Mouse (Mus musculus) neural tube, embryonic 11.5 days (tissue): Measurements from ENCODE around the gene Tgfbi. TPM values are rescaled to one million over a fixed set of nuclear protein-coding genes. Genes with fewer than 3 reads are reported as not detected.
A peak's percentile ranks its signal among the peaks of the same experiment; 100 is the strongest.

Experiments used
- ATAC-seq: fragments of 200-750 bp; cut with Nextera tagmentation; 2 replicates; pipeline ENCODE4 v1.8.0; 2017; ENCODE audit warnings: moderate number of reproducible peaks, mild to moderate bottlenecking, moderate TSS enrichment, moderate library complexity; ENCODE audit not compliant: insufficient read depth, low FRiP score, low TSS enrichment
- DNase-seq: peaks from one replicate; pipeline ENCODE4 v3.0.0-alpha.2; 2015; ENCODE audit warnings: low spot score
- H3K27ac ChIP-seq: fragments of 300-500 bp; sonication (generic); 2 replicates; pipeline ENCODE4 v1.5.1; 2014; ENCODE audit warnings: low read depth, mild to moderate bottlenecking, low read length
- H3K27me3 ChIP-seq: fragments of 300-500 bp; sonication (generic); 2 replicates; pipeline ENCODE4 v1.6.1; 2014; ENCODE audit warnings: mild to moderate bottlenecking, low read length, mixed read lengths; ENCODE audit not compliant: control insufficient read depth, insufficient read depth
- H3K36me3 ChIP-seq: fragments of 300-500 bp; sonication (generic); 2 replicates; pipeline ENCODE4 v1.6.1; 2014; ENCODE audit warnings: mild to moderate bottlenecking, low read length, moderate library complexity, mixed read lengths; ENCODE audit not compliant: control insufficient read depth, insufficient read depth
- H3K4me1 ChIP-seq: fragments of 300-500 bp; sonication (generic); 2 replicates; pipeline ENCODE4 v1.6.1; 2014; ENCODE audit warnings: low read length, mixed read lengths; ENCODE audit not compliant: control insufficient read depth, insufficient read depth
- H3K4me2 ChIP-seq: fragments of 300-500 bp; sonication (generic); 2 replicates; pipeline ENCODE4 v1.6.1; 2014; ENCODE audit warnings: low read depth, mild to moderate bottlenecking, moderate library complexity
- H3K4me3 ChIP-seq: fragments of 300-500 bp; sonication (generic); 2 replicates; pipeline ENCODE4 v1.5.1; 2014; ENCODE audit warnings: low read depth, low read length
- H3K9ac ChIP-seq: fragments of 300-500 bp; sonication (generic); 2 replicates; pipeline ENCODE4 v1.6.1; 2014; ENCODE audit warnings: mild to moderate bottlenecking, low read length
- H3K9me3 ChIP-seq: fragments of 300-500 bp; sonication (generic); 2 replicates; pipeline ENCODE4 v1.6.1; 2016; ENCODE audit warnings: low read length; ENCODE audit not compliant: control insufficient read depth
- WGBS: fragments of 180-500 bp; shearing (Covaris S2); extraction: QIAGEN DNeasy Blood & Tissue Kit; methylation state at CpG from one replicate; pipeline ENCODE4 v1.1.7; 2014; 5-methylcytosine and 5-hydroxymethylcytosine counted together
- polyA plus RNA-seq: library from polyadenylated mRNA; unstranded; fragments of >200 nt; fragmentation: Nextera tagmentation; extraction: Ambion mirVana; gene quantifications from 2 replicates; pipeline ENCODE4 v1.2.1, GENCODE M21; 2014

Tgfbi gene
- polyA plus RNA-seq, 1 experiment from 2014 or later: 50.6 TPM

DNA sequence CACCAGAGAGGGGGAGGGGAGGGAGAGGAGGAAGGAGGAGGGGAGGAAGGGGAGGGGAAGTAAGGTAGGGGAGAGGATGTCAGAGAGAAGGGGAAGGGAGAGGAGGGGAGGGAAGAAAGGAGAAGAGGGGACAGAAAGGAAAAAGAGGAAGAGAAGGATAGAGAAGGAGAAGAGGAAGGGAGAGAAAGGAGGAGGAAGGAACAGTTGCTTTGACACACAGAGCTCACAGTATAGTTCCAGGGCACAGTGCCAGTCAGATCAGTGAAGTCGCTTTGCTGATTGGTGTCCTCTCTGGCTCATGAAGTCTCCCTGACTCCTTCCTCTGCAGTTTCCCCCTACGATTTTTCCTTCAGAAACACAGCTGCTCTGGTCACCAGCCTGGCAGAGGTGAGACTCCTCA, 17.4 kb upstream of the Tgfbi start:
- H3K27ac ChIP-seq: no peak overlapping the region
- no peaks in the 10 kb centered on the region for H3K27me3 ChIP-seq
- H3K4me3 ChIP-seq: no peak overlapping the region
- no peak overlapping the region for H3K9ac ChIP-seq
- 79% methylated on average over 2 of the region's 2 CpGs for WGBS
- DNase-seq (no peak), ATAC-seq (no peak)
- no peaks in the 10 kb centered on the region for H3K36me3 ChIP-seq
- no peaks in the 10 kb centered on the region; the same call in 1 of the 2 replicates for H3K4me1 ChIP-seq
- no peaks in the 10 kb centered on the region for H3K9me3 ChIP-seq
- H3K4me2 ChIP-seq: no peak overlapping the region

- Histone ChIP-seq H3K27me3 (no peaks in the 10 kb centered on the region), H3K9ac (no peak overlapping the region), H3K27ac (no peak overlapping the region), H3K4me1 (no peaks in the 10 kb centered on the region; the same call in 1 of the 2 replicates), H3K4me2 (no peak overlapping the region), H3K9me3 (no peaks in the 10 kb centered on the region), H3K36me3 (no peaks in the 10 kb centered on the region), H3K4me3 (no peak overlapping the region)
- 94% methylated on average over 5 of the region's 5 CpGs for WGBS
- no peak for DNase-seq
- ATAC-seq: no peak
These were observed 16.1 kb upstream of the Tgfbi start for GRCm38 (mm10) chr13:56593196-56593595.

DNA sequence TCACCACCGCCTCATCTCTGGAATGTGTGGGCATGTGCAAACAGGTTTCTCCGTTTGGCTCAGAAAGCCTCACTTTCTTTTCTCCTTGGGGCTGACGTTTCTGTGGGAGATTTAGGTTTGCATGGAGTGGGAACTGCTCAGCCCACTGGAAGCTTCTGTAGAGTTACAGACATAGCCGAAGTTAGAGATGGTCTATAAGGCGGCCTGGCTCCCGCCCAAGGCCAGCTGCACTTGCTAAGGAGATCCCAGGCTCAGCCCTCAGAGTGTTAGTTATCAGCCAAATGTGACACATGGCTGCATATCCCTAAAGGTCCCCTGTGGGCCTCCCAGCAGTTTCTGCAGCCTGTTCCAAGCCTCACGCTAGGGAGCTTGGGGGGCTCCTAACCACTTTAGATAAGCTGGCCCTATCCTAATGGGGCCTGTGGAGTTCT, 15.3 kb upstream of the Tgfbi start:
- no peak overlapping the region for H3K27ac ChIP-seq
- DNase-seq (no peak), ATAC-seq (no peak)
- no peak overlapping the region for H3K9ac ChIP-seq
- no peak overlapping the region for H3K4me3 ChIP-seq
- WGBS: 87% methylated on average over 7 of the region's 7 CpGs
- no peak overlapping the region for H3K4me2 ChIP-seq
- H3K36me3 ChIP-seq: no peaks in the 10 kb centered on the region
- no peaks in the 10 kb centered on the region for H3K27me3 ChIP-seq
- no peaks in the 10 kb centered on the region for H3K9me3 ChIP-seq
- no peaks in the 10 kb centered on the region; the same call in 1 of the 2 replicates for H3K4me1 ChIP-seq

DNA sequence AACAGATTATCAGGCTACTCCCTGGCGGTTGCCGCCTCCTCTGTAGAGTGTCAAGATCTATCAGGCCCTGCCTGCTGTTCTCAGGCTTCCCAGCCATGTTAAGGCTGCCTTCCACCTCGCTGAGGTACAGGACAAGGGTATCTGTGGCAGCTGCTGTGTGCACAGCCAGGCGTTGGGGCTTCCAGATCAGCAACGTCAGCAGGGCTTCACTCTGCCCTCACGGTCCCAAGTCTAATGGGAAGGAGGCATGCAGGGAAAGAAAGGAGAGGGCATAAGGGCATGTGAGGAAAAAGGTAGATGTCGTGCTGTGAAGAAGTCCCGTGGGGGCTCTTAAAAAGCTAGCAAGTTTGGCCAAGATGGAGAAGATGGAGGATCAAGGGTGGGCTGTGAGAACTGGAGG, 14.1 kb upstream of the Tgfbi start:
- WGBS: 78% methylated on average over 8 of the region's 8 CpGs
- ATAC-seq: no peak
- Histone ChIP-seq H3K9ac (no peak overlapping the region), H3K4me3 (no peak overlapping the region), H3K36me3 (no peaks in the 10 kb centered on the region), H3K27me3 (no peaks in the 10 kb centered on the region), H3K27ac (no peak overlapping the region), H3K4me1 (no peaks in the 10 kb centered on the region), H3K9me3 (no peaks in the 10 kb centered on the region), H3K4me2 (no peak overlapping the region)
- DNase-seq: no peak

GRCm38 (mm10) chr13:56597296-56597695, 12.0 kb upstream of the Tgfbi start:
- ATAC-seq (no peak), DNase-seq (no peak)
- H3K27me3 ChIP-seq: no peaks in the 10 kb centered on the region
- no peak overlapping the region for H3K9ac ChIP-seq
- peaks cover 9% of the 10 kb centered on the region for H3K4me1 ChIP-seq
- no peak overlapping the region for H3K27ac ChIP-seq
- no peak overlapping the region for H3K4me2 ChIP-seq
- 83% methylated on average over 4 of the region's 4 CpGs for WGBS
- H3K36me3 ChIP-seq: no peaks in the 10 kb centered on the region
- H3K4me3 ChIP-seq: no peak overlapping the region
- H3K9me3 ChIP-seq: no peaks in the 10 kb centered on the region

DNA sequence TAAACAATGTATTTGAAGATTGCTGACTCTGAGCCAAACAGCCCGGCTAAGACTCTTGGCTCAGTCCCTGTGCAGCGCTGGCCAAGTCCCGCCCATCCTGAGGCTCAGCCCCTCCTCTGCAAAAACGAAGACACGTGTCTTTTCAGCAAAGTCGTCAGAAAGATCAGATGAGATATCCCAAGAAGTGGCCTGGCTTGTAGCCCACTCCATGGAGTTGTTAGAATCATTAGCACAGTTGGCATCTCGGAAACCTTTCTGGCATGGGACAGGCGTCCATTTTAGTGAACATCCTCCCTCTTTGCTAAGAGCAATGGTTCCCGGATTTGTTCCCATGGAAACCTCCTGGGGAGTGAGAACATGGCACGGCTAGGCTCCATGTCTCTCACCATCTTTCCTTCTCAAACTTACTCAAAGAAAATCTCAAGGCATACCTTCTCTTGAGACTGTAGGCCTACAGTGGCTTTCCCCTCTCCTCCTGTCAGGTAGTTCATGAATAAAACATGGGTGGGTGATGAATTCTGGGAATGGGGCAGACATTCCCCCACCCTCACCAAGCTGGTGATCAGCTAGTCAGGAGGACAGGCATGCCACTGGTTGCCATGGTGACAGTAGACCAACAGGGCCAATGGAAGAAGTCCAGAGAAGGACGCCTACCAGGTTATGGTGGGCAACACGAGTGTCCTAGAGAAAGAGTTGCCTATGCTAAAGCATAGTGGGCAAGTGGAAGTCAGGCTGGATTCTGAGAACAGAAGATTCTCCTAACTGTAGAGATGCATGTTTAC, 11.3 kb upstream of the Tgfbi start:
- ATAC-seq (no peak), DNase-seq (no peak)
- Histone ChIP-seq H3K9me3 (no peaks in the 10 kb centered on the region), H3K27ac (no peak overlapping the region), H3K36me3 (no peaks in the 10 kb centered on the region), H3K9ac (no peak overlapping the region), H3K4me3 (no peak overlapping the region), H3K4me2 (no peak overlapping the region), H3K4me1 (peaks cover 9% of the 10 kb centered on the region), H3K27me3 (no peaks in the 10 kb centered on the region)
- 71% methylated on average over 12 of the region's 12 CpGs for WGBS

- H3K27ac ChIP-seq: 0 out of 2 replicates have a peak overlapping the region, but pooled peaks have one; percentile 24
- no peak overlapping the region for H3K9ac ChIP-seq
- no peak overlapping the region for H3K4me2 ChIP-seq
- WGBS: 96% methylated on average over 2 of the region's 2 CpGs
- no peak overlapping the region for H3K4me3 ChIP-seq
- DNase-seq (no peak), ATAC-seq (no peak)
- no peaks in the 10 kb centered on the region for H3K27me3 ChIP-seq
- H3K36me3 ChIP-seq: no peaks in the 10 kb centered on the region
- H3K9me3 ChIP-seq: no peaks in the 10 kb centered on the region
- H3K4me1 ChIP-seq: peaks cover 9% of the 10 kb centered on the region
These were observed 9.8 kb upstream of the Tgfbi start for GRCm38 (mm10) chr13:56599511-56599910.

- H3K4me1 ChIP-seq: peaks cover 9% of the 10 kb centered on the region
- ATAC-seq (no peak), DNase-seq (peak; percentile 52)
- no peaks in the 10 kb centered on the region for H3K27me3 ChIP-seq
- no peaks in the 10 kb centered on the region for H3K9me3 ChIP-seq
- H3K27ac ChIP-seq: peak overlapping the region; percentile 69; the same call in 1 of the 2 replicates
- no peak overlapping the region for H3K4me2 ChIP-seq
- H3K36me3 ChIP-seq: no peaks in the 10 kb centered on the region
- H3K9ac ChIP-seq: no peak overlapping the region
- 58% methylated on average over 10 of the region's 10 CpGs for WGBS
- no peak overlapping the region for H3K4me3 ChIP-seq
These were observed 9.0 kb upstream of the Tgfbi start for GRCm38 (mm10) chr13:56600216-56600890.

GRCm38 (mm10) chr13:56601199-56601598, 8.1 kb upstream of the Tgfbi start:
- no peak for ATAC-seq
- no peak overlapping the region for H3K4me2 ChIP-seq
- H3K4me1 ChIP-seq: peaks cover 9% of the 10 kb centered on the region
- no peaks in the 10 kb centered on the region for H3K27me3 ChIP-seq
- 36% methylated on average over 11 of the region's 11 CpGs for WGBS
- peak overlapping the region; percentile 69 for H3K27ac ChIP-seq
- no peaks in the 10 kb centered on the region for H3K36me3 ChIP-seq
- H3K4me3 ChIP-seq: no peak overlapping the region
- no peaks in the 10 kb centered on the region for H3K9me3 ChIP-seq
- DNase-seq: peak; percentile 64
- no peak overlapping the region for H3K9ac ChIP-seq
